Mouse (Mus musculus) stomach, embryonic 16.5 days (tissue): Measurements from ENCODE around the gene Fry. TPM values are rescaled to one million over a fixed set of nuclear protein-coding genes. Genes with fewer than 3 reads are reported as not detected.

ENCODE experiments used
- ATAC-seq: fragments of 200-750 bp; cut with Nextera tagmentation; 2 replicates; pipeline ENCODE4 v1.8.0; 2017; ENCODE audit warnings: moderate number of reproducible peaks, moderate TSS enrichment; ENCODE audit not compliant: insufficient read depth, low FRiP score
- H3K27ac ChIP-seq: fragments of 300-500 bp; sonication (generic); 2 replicates; pipeline ENCODE4 v1.5.1; 2014; ENCODE audit warnings: low read length
- H3K27me3 ChIP-seq: fragments of 300-500 bp; sonication (generic); 2 replicates; pipeline ENCODE4 v1.6.1; 2014; ENCODE audit warnings: low read length, control low read depth, mixed read lengths; ENCODE audit not compliant: control insufficient read depth, insufficient read depth
- H3K36me3 ChIP-seq: fragments of 300-500 bp; sonication (generic); 2 replicates; pipeline ENCODE4 v1.6.1; 2014; ENCODE audit warnings: low read length; ENCODE audit not compliant: control insufficient read depth, insufficient read depth
- H3K4me1 ChIP-seq: fragments of 300-500 bp; sonication (generic); 2 replicates; pipeline ENCODE4 v1.6.1; 2014; ENCODE audit warnings: low read length, control low read depth, mixed read lengths; ENCODE audit not compliant: control insufficient read depth, insufficient read depth
- H3K4me2 ChIP-seq: fragments of 300-500 bp; sonication (generic); 2 replicates; pipeline ENCODE4 v1.6.1; 2014; ENCODE audit warnings: low read depth, low read length, mixed read lengths
- H3K4me3 ChIP-seq: fragments of 300-500 bp; sonication (generic); replicated peaks from 2 replicates; pipeline ENCODE4 v1.5.1; 2014; ENCODE audit warnings: mild to moderate bottlenecking, low read length
- H3K9ac ChIP-seq: fragments of 300-500 bp; sonication (generic); 2 replicates; pipeline ENCODE4 v1.6.1; 2014; ENCODE audit warnings: low read length
- H3K9me3 ChIP-seq: fragments of 300-500 bp; sonication (generic); replicated peaks from 2 replicates; pipeline ENCODE4 v1.6.1; 2016; ENCODE audit warnings: low read length, control low read depth; ENCODE audit not compliant: control insufficient read depth
- WGBS: fragments of 180-500 bp; shearing (Covaris S2); extraction: QIAGEN DNeasy Blood & Tissue Kit; methylation state at CpG from one replicate; pipeline ENCODE4 v1.1.7; 2014; 5-methylcytosine and 5-hydroxymethylcytosine counted together
- polyA plus RNA-seq: library from polyadenylated mRNA; unstranded; fragments of >200 nt; fragmentation: Nextera tagmentation; extraction: Ambion mirVana; gene quantifications from 2 replicates; pipeline ENCODE4 v1.2.1, GENCODE M21; 2015

Fry gene
- polyA plus RNA-seq, 1 experiment from 2014 or later = 10.8 TPM

DNA sequence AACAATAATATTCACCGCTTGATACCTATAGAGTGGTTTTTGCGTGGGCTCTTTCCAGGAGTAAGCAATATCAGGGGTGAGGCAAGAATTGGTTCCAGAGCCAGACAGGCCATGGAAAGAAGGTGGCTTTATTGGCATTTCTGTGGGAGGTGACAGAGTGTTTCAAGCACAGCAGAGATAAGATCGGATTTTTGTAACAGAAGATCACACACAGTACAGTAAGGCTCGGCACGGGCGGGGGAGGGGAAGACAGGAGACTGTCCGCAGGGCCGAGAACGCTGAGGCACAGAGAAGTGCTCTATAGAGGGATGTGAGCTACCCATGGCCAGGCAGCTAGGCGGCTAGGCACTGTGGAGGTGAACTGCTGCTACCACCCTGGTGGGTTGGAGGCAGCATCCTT is 53.1 kb downstream of the Fry start:
- no peaks in the 10 kb centered on the region for H3K27me3 ChIP-seq

DNA sequence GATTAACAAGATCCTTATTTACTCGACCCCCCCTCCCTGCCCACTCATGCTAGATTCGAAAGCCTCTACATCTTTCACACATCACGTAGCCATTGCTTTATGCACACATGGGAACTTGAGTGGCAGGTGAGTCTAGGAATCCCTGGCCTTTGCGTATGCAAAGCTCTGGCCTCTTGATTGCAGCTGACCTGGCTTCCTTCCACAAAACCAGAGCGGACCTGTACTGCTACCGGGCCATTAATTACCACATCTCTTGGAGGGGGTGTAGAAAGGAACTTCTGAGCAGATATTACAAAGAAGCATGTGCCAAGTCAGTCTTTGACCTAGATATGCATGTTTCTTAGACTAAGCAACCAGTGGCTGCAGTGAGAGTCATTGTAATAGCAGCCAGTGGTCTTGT is 55.4 kb downstream of the Fry start:
- H3K27ac ChIP-seq = no peak overlapping the region
- ATAC-seq = no peak
- 68% methylated on average over 6 of the region's 6 CpGs for WGBS
- no peaks in the 10 kb centered on the region for H3K4me1 ChIP-seq
- H3K4me2 ChIP-seq = no peak overlapping the region
- H3K9ac ChIP-seq = no peak overlapping the region
- H3K4me3 ChIP-seq = no peak overlapping the region
- H3K27me3 ChIP-seq = no peaks in the 10 kb centered on the region
- H3K9me3 ChIP-seq = peaks cover 7% of the 10 kb centered on the region; the same call in 1 of the 2 replicates
- H3K36me3 ChIP-seq = no peaks in the 10 kb centered on the region

More for the DNA sequence above, 53.1 kb downstream of the Fry start:
- Histone ChIP-seq H3K27ac (no peak overlapping the region), H3K9me3 (peaks cover 7% of the 10 kb centered on the region; the same call in 1 of the 2 replicates), H3K4me2 (no peak overlapping the region), H3K4me1 (no peaks in the 10 kb centered on the region), H3K36me3 (no peaks in the 10 kb centered on the region), H3K4me3 (no peak overlapping the region), H3K9ac (no peak overlapping the region)
- WGBS = 48% methylated on average over 10 of the region's 10 CpGs
- no peak for ATAC-seq

DNA sequence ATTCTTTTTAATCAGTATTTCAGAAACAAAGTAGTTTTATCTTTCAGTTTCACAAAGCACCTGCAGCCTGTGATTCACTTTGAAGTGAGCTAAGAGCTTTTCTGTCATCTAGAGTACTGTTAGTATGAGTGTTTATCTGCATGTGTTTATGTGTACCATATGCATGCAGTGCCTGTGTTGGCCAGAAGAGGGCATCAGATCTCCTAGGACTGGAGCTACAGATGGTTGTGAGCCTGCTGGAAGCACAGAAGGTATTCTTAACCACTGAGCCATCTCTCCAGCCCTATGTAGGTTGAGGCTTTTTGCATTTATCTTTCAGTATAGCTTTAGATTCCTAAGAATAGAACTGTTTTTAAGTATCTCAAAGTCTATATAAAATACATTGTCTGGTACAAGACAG is 56.5 kb downstream of the Fry start:
- H3K36me3 ChIP-seq = no peaks in the 10 kb centered on the region
- H3K4me3 ChIP-seq = no peak overlapping the region

DNA sequence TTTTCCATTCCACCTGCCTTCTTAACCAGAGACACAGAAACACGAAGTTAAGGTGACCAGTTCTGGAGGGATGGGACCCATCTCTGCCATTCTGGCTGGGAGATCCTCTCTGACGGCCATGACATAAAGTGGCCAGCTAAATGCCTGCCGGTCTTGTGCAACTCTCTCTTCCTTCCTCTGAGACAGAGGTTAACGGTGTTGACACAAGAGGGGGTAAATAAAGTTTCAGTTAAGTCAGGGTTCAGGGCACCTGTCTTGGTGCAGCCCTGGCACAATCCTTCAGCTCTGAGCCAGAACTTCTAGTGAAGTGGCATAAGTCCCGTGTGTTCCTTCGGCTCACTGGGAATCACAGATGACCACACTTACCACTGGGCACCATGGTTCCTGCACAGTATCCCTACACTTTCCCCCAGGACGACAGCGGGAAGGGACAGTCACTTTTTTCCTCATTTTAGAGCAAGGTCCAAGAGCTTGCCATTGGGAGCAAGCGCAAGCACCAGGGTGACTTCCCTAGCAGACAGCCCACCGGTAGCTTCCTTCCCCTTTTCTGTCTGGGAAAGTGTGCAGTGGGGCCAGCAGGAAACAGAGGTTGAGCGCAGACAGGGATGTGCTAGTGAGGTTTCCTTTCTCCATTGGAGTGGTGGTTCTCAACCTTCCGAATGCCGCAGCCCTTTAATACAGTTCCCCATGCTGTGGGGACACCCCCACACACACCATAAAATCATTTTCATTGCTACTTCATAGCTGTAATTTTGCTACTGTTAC is 58.0 kb downstream of the Fry start:
- no peak overlapping the region for H3K9ac ChIP-seq

More for the DNA sequence above, 56.5 kb downstream of the Fry start:
- Histone ChIP-seq H3K9ac (no peak overlapping the region), H3K4me1 (no peaks in the 10 kb centered on the region), H3K4me2 (no peak overlapping the region), H3K27ac (no peak overlapping the region), H3K9me3 (peaks cover 7% of the 10 kb centered on the region; the same call in 1 of the 2 replicates), H3K27me3 (no peaks in the 10 kb centered on the region)
- no peak for ATAC-seq

DNA sequence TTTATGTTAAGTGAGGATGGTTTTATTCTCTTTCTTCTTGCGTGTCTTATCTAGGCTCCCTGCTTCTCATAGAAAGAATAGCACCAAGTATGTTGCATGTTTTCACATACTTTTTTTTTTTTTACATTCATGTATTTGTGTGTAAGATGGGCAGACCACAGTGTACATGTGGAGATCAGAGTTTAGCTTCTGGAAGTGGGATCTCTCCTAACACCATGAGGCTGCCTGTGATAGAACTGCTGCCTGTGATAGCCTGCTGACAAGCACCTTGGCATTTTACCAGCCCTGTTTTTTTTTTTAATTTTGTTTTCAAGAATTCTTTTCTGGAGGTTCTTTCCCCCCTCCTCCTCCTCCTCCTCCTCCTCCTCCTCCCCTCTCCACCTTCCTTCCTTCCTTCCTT is 59.3 kb downstream of the Fry start:
- WGBS = 93% methylated on average over 1 of the region's 1 CpGs
- no peaks in the 10 kb centered on the region for H3K36me3 ChIP-seq
- no peak for ATAC-seq
- H3K4me3 ChIP-seq = no peak overlapping the region
- H3K9ac ChIP-seq = no peak overlapping the region
- no peaks in the 10 kb centered on the region for H3K27me3 ChIP-seq
- H3K4me1 ChIP-seq = no peaks in the 10 kb centered on the region
- peaks cover 7% of the 10 kb centered on the region; the same call in 1 of the 2 replicates for H3K9me3 ChIP-seq
- H3K4me2 ChIP-seq = no peak overlapping the region
- no peak overlapping the region for H3K27ac ChIP-seq

More for the DNA sequence above, 58.0 kb downstream of the Fry start:
- H3K27ac ChIP-seq = no peak overlapping the region
- ATAC-seq = no peak
- H3K36me3 ChIP-seq = no peaks in the 10 kb centered on the region
- H3K4me3 ChIP-seq = no peak overlapping the region
- H3K9me3 ChIP-seq = peaks cover 7% of the 10 kb centered on the region; the same call in 1 of the 2 replicates
- no peak overlapping the region for H3K4me2 ChIP-seq
- 67% methylated on average over 13 of the region's 13 CpGs for WGBS
- no peaks in the 10 kb centered on the region for H3K27me3 ChIP-seq
- no peaks in the 10 kb centered on the region for H3K4me1 ChIP-seq

DNA sequence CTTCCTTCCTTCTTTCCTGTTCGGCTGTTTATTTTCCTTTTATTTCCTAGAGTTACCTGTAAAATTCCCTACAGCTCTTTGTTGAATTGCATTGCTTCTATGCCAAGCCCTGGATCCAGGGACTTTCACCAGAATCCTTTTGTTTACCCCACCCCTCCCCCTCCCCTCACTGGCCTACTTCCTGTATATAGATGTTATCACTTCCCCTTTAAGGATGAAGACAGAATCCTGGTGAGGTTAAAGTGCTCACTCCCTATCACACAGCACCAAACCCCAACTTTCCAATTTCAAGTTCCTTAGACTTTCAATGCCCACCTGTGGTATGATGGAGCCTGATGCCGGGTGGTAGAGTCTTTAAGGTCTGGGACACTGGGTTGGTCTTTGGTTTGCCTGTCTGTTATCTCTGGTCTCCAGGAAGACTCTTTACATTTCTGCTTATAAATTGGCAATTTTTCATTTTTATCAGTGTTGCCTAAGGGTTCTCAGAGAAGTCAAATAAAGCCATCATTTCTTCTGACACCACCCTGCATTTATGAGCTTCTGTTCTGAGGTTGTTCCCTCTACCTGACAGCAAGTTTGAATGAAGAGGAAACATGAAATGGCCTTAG is 59.9 kb downstream of the Fry start:
- Histone ChIP-seq H3K4me1 (no peaks in the 10 kb centered on the region), H3K27ac (no peak overlapping the region), H3K27me3 (no peaks in the 10 kb centered on the region), H3K9me3 (peaks cover 7% of the 10 kb centered on the region; the same call in 1 of the 2 replicates), H3K4me3 (no peak overlapping the region), H3K9ac (no peak overlapping the region), H3K36me3 (no peaks in the 10 kb centered on the region), H3K4me2 (no peak overlapping the region)
- peak; percentile 47; the same call in 1 of the 2 replicates for ATAC-seq
- 83% methylated on average over 2 of the region's 2 CpGs for WGBS

DNA sequence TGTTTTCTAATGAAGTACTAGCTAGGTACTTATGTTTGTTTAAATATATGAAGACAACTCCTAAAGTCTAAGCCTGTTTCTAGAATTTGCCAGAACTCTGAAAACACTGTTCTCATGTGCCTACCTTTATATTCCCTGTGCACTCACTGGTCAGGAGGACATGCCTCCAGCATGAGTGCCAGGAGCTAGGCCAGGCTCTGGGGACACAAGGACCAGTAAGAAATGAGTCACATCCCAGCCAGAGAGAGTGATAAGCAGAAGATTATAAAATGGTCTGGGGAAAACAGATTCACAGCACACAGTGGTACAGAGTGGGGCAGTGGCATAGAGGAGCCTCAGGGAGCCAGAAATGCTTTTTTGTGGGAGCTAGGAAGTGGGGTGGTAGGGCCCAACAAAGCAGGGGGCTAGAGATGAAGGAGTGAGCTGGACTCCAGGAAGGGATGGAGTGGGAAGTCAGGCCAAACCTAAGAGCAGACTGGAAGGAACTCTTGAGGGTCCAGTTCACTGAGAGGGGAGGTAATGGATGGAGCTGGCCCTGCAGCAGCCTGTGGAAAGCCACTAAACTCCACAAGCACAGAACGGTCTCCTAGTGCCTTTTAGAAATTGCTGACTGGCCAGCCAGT is 62.7 kb downstream of the Fry start:
- Histone ChIP-seq H3K9me3 (no peaks in the 10 kb centered on the region), H3K36me3 (no peaks in the 10 kb centered on the region), H3K4me3 (no peak overlapping the region), H3K4me2 (no peak overlapping the region), H3K27me3 (no peaks in the 10 kb centered on the region), H3K9ac (no peak overlapping the region), H3K4me1 (no peaks in the 10 kb centered on the region), H3K27ac (no peak overlapping the region)
- ATAC-seq = no peak
- 81% methylated on average over 1 of the region's 1 CpGs for WGBS

DNA sequence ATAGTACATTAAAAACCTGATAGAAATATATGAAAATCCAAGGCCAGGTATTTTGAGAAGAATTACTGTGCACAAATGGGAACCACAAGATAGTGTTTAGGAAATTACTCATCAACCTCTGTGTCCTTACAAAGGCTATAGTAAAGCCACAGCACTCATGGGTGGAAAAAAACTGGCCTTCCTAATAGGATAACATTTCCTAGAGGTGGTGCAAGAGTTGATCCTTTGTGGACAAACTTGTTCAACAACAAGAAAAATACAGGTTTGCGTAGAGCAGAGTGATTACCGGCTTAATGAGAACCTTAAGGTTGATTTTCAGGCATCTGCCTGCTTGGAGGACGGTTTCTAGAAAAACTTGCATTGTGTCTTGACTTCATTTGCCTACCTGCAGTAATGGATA is 66.5 kb downstream of the Fry start:
- H3K4me2 ChIP-seq = no peak overlapping the region
- no peaks in the 10 kb centered on the region for H3K4me1 ChIP-seq
- H3K9ac ChIP-seq = no peak overlapping the region
- no peak for ATAC-seq
- H3K27me3 ChIP-seq = no peaks in the 10 kb centered on the region
- 91% methylated on average over 3 of the region's 3 CpGs for WGBS
- no peaks in the 10 kb centered on the region for H3K9me3 ChIP-seq
- no peaks in the 10 kb centered on the region for H3K36me3 ChIP-seq
- no peak overlapping the region for H3K4me3 ChIP-seq
- H3K27ac ChIP-seq = no peak overlapping the region

DNA sequence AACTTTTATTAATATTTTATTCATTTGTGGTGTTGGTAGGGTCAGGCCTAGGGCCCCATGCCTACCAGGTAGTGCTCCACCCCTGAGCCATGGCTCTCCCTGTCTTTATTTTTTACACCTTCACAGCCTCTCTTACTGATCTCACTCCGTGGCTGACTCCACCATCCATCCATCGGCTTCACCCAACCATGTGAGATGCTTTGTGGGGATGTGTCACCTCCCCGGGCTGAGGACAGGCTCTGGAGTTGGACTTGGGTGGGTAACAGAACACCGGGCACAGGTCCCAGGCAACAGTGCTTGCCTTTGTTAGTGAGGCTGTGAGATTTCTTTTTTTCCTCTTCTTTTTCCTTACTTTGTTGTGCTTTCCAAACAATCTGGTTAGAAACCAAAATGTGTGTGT is 67.7 kb downstream of the Fry start:
- no peak overlapping the region for H3K4me2 ChIP-seq
- no peak overlapping the region for H3K27ac ChIP-seq
- H3K9me3 ChIP-seq = no peaks in the 10 kb centered on the region; the same call in 1 of the 2 replicates
- WGBS = 84% methylated on average over 4 of the region's 4 CpGs
- no peaks in the 10 kb centered on the region for H3K4me1 ChIP-seq
- no peak overlapping the region for H3K4me3 ChIP-seq
- no peak for ATAC-seq
- no peaks in the 10 kb centered on the region for H3K36me3 ChIP-seq
- no peaks in the 10 kb centered on the region for H3K27me3 ChIP-seq
- H3K9ac ChIP-seq = no peak overlapping the region
